Mouse (Mus musculus) B cell, adult 2 months (primary cell): ENCODE results near the gene Tdrd7.

ENCODE experiments used
- DNase-seq, 2 experiments: peaks; one replicate each; pipeline ENCODE4 v3.0.0; 2022

Gene Tdrd7

DNA sequence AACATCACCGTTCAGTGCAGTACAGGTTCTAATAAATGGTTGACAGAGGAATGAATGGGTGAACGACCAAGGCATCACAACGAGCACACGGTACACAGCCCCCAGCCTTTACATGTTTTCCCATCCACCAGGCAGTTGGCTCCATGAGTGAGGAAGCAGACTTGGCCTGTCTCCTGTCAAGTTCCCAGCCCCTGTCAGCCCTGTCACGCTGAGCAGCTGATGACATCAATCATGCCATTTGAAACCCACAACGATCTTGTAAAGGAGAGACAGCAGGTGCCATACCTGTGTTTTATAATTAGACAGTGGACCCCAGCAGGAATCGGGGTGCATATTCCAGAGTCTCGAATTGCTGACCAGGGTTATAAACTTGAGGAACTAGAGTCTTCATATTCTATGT is 78.2 kb downstream of the Tdrd7 start:
- DNase-seq = no peak

DNA sequence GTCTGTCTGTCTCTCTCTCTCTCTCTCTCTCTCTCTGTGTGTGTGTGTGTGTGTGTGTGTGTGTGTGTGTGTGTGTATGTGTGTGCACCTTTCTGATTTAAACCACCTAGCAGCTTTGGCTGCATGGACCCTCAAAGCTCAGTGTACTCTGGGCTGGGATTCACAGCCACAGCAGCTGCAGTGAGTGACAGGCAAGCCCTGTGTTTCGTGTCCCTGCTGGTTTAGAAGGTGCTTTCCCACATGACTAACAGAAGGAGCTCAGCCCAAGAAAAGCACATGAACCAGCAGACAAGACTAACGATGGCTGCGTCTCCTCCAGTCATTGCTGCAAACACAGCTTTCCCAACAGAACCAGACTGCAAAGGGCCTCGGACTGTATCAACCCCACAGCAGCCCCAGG is 82.8 kb downstream of the Tdrd7 start:
- no peak for DNase-seq

DNA sequence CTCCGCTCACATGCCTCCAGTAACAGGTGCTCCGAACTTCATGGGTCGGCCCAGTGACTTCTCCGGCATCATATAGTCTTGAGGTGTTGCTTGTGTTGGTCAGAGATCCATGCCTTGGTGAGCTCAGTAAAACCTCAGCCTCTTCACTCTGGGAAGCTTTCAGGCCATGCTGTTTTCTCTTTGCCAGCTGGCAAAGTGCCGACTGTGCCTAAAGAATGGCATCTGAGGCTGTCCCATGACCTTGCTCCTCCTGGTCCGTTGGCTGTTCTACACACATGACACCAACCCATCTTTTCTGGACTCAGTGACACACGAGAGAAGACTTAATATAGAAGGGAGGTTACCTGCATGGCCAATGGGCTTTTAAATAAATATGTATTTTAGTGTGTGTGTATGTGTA is 83.3 kb downstream of the Tdrd7 start:
- DNase-seq = no peak

DNA sequence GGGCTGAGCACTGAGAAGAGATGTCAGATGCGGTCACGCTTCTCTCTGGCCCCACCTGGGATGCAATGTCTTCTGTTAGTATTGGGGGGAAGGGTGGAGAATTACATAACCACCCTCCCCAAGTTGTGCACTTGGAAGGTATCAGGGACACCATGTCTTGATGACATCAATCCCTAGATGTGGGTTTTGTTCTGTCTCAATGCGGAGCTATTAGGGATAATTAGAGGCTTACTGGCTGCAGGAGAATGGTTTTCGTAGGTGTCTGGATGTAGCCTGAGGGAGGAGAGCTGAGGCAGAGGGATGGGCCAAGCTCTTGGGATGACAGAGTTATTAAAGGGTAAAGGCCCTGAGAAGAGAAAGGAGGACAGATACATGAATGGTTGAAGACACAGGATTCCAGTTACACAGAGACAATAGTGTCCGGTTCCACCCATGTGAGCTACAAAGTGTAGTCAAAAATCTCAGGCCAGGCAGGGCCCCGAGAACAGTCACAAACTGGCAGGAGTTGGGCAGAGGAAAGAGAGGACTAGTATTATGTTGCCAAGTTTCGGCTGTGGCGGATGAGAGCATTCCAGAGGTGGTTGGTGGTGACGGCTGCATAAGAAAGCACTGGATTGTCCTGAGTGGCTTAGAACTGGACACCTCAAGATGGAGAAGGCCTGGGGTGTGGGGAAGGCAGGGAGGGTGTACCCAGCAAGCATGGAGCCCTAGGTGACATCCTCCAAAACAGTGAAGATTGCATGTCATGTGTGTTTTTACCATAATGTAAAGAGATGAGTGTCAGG is 88.4 kb downstream of the Tdrd7 start:
- DNase-seq = no peak

DNA sequence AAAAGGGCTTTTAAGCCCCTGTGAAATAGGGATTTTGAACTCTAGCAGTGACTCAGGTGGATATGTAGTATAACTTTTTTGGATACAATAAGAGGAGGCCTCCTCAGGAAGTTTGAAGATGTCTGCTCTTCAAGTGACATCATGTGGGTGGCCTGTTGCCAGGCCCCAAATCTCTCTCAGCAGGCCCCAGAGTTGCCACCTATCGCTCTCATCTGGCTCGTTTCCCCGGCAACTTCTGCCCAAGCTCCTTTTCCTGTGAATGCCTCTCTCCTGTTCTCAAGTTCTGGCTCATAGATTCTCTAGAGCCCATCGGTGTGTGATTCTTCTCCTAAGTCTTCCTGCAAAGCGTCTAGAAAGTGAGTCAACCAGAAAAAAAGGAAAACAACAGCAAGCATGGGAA is 91.0 kb downstream of the Tdrd7 start:
- DNase-seq = no peak

DNA sequence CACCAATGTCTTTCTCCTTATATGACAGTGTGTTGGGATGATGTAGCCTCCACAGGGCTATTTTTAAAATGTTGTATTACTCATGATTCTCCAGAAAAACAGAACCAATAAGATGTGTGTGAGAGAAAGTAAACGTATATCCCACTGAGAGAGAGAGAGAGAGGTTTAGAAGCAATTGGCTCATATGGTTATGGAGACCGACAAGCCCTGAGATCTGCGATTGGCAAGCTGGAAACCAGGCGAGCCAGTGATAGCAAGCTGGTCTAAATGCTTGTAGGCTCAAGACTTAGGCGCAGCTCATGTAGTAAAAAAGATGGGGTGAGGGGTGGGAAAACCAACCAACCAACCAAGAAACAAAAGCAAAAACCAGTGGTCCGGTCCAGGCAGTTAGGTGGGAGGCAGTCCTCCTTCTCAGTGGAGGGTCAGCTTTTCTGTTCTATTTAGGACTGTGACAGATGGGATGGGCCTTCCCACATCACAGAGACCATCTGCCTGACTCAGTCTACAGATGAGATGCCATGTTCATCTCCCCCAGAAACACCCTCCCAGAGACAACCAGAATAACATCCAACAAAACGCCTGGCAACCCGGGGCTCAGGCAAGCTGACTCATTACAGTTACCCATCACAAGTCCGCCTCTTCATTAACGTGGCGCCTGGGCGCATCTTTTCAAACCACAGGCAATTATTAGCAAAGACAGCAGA is 96.3 kb downstream of the Tdrd7 start:
- no peak for DNase-seq

DNA sequence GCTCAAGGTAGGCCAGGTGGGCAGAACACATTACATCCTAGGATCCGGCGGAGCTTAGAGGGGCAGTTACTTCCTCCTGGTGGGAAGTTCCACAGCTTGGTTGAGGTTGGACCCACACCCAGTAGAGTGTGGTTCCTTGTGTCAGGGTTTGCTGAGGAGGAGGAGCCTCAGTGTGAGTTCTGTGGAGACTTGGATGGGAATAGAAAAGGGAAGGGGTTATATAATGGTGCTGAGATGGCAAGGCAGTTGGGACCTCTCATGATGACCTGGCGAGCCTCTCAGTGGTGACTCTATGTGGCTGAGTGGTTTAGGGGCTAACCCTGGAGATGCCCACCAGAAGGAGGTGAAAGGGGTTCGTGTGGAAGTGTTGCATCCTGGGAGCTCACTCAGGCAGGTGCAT is 98.7 kb downstream of the Tdrd7 start:
- no peak for DNase-seq

DNA sequence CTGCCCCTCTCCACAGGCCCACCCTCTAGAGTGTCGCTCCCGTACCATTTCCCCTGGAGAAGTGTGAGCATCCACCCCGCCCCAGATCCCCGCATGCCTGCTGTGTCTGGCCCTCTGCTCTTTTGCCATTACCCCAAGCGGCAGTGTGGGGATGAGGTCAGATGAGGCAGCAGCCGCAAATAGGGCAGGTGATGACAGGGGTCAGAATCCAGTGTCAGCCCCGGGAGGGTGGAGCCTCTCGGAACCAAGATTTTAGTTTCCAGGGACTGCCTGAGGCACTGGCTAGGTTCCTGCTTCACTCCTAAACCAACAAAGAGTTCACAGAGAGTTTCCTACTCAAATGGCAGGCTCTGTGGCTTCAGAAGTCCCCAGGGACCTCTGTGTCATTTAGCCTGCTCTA is 99.1 kb downstream of the Tdrd7 start:
- no peak for DNase-seq

DNA sequence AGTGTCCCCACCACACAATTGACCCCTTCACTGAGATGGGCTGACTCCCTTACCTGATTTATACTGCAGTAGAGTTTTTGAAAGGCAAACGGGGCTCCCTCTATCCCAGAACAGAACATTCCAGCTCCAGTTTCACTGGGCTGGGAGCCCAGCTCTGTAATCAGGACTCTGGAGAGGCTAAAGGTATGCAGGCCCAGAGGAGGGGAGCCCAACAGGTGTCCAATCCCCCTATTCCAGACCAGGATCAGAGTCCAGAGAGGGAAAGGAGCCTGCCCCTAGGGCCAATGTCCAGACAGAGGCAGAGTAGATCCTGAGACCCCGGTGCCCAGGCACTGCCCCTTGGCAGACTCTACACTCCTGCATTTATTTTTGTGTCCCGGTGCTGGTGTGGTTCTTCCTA is 99.8 kb downstream of the Tdrd7 start:
- DNase-seq = no peak

DNA sequence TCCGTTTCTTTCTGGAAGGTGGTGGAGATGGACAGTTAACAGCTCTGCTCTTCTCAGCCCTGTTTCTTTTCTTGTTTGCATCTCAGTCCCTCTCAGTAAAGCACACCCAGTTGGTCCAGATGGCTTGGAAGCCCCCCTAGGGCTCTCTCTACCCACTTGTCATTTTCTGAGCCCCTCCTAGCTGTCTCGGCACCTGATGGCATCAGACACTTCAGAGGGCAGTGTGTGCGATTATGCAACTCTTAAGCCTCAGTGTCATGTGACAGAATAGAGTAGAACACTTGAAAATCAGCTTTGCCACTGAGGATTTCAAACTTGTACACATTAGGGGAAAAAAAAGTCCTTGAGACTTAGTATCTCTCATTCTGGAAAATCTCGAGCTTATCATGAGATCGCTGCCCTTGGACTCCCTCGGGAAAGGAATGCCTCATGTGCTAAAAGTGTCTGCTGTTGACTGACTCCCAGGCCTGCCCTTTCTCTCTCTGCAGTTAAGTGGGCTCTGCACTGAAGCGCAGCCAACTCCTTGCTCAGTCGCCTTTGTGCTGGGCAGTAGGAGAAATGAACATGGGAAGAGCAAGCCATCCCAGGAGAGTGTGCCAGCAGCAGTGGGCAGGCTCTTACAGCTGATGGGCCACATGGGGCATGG is 100.7 kb downstream of the Tdrd7 start:
- no peak for DNase-seq

DNA sequence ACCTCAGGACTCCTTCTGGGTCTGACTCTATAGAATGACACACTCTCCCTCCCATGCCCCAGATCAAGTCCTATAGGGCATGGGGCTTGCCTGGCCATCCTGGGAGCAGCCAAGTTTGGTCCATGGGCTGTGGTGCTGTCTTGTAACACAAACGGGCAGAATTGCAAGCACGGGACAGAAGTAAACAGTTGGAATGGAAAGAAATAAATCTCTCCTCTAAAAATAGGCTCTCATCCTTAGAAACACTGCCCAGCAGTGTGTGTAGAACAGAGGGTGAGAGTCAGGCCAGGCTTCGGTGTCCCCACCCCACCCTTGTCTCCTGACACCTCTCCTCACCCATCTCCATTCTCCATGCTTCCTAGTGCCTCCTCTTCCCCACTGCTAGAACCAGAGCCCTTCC is 102.9 kb downstream of the Tdrd7 start:
- no peak for DNase-seq

DNA sequence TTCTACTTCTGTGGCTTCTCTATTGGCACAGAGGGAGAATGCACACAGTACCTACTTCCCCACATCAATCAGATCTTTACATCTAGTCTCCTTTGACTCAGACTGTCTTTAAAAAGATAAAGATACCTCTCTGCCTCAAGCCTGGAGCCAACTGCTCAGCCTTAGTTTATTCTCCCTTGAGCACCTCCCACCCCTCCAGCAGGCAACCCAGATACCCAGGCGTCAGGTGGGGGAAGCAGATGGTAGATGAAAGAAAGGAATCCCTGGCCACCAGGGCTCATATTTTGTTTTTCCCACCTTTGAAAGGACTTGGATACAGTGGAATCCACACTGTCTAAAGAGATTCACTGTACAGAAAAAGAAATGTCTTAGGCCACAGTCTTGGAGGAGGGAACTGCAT is 103.4 kb downstream of the Tdrd7 start:
- DNase-seq = no peak

DNA sequence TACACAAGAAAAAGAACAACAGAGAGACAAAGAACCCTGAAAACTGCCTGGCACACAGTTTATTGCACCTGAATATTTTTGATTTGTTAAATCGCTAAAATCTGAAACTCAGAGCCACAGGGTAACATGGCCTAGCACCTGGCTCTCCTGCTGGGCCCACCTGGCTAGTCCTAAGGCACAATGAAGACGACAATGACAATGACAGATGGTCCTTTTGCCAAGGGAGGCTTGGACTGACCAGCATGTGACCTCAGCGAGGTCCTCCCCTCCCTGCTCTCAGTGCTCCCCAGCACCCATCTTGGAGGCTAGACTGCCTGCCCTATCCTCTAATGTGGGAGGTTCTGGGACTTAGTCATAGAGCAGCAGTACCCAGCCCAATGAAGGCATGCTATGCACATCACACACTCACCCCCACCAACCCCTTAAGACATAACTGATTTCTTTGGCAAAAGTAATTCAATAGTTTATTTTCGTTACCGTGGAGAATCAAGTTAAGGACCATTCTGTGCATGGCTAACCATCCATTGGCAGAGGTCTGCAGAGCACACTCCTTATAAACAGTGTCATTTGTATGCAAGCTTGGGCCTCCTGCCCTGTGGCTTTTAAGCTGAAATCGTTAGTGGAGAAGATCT is 104.8 kb downstream of the Tdrd7 start:
- no peak for DNase-seq

DNA sequence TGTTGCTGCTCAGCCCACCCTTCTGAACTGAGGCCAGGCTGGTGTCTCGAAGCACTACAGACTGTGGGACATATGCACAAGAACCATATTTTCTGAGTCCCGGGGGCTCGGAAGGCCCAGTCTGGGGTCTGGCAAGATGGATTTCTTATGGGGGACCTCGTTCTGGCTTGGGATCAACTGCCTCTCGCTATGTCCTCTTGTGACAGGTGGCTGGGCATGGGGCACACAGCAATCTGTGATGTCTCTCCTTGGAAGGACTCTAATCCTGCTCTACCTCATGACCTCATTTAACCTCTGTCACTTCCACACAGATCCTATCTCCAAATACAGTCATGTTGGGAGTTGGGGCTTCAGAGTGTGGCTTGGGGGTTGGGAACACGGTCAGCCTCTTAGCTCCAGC is 107.5 kb downstream of the Tdrd7 start:
- no peak for DNase-seq

DNA sequence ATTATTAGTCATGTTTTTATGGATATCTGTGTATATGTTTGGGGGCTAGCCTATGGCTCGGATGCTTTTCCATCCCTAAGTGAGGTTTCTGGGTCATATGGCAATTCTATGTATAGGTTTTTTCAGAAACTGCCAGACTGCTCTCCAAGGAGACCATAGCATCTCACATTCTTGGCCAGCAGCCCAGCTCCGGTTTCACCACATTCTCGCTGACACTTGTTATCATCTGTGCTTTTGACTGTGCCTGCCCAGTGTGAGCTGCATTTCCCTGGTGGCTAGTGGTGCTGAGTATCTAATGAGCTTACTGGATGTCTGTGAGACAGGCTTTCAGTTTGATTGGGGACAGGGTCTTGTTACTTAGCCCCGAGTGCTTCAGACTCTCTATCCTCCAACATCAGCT is 108.6 kb downstream of the Tdrd7 start:
- DNase-seq = no peak

DNA sequence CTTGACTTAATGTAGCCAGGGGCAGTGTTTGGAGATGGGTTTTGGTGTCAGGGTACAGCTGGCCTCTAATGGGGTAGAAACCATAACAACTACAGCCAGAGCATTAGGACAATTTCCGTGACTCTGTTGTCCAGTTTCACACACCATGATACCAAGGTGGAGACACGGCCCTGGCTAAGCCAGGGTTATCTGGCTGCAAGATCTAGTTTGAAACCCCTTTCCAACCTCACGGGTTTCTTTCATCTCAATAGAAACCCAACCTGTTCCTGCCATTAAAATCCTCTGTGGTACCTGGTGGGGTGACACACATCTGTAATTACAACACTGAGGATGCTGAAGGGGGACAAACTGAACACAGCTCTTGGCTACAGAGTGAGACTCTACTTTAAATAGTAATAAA is 110.5 kb downstream of the Tdrd7 start:
- DNase-seq = no peak

DNA sequence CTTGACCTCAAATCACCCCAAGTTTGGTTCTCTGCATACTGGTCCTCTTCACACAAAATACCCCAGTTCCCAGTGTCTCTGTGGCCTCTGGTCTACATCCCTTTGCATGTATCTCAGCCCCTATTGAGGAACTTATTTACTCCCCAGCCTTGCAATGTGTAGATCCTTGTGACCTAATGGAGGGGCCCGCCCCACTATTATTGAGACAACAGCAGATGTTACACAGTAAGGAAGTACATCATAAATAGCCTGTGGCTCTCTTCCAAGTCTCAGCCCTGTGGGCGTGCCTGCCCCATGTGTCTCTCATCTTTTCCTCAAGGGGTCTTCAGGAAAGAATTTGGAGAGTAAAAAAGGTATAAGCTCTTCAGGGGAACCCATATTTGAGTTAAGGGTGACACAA is 111.8 kb downstream of the Tdrd7 start:
- DNase-seq = no peak

DNA sequence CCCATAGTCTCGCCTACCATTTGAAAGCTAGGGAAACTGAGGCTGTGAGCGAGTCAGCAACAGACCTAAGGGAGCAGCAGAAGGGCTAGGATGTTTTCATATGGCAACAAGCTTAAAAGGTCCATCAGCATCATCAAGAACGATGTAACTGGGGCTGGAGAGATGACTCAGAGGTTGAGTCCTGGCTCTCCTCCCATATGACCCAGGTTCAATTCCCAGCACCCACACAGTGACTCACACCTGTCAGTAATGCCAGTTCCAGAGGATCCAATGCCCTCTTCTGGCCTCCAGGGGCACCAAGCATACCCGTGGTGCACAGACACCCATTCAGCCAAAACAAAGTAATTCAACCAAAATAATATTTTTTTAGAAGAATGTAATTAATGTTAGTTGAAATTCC is 115.1 kb downstream of the Tdrd7 start:
- DNase-seq = no peak

DNA sequence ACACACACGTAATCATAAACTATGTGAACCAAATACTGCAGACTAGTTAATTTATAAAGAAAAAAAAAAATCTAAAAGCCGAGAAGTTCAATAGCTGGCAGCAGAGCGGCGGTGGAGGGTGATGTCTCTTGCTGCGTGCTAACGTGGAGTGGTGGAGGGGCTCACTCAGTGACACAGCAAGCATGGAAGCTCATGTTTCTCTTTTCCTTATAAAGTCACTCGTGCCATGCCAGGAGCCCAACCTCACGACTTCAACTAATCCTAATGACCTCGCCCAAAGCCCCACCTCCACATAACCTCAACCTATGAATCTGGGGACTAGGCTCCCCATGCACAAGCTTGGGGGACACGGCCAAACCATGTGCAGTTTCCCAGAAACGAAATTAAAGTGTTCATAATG is 117.4 kb downstream of the Tdrd7 start:
- DNase-seq = no peak
